ENCODE assay signal across 22 mouse cellular contexts in genomic region chr1:57301980-57302331, GRCm38 (mm10).
DNase-seq lines count a peak whose midpoint lies in the region; ATAC-seq and TF ChIP-seq lines count a peak whose summit lies in the region.
"Had no signal": no experiment of that assay in that cellular context is flagged by ENCODE, and none has a peak within 500 bp of the region (broad histone marks: within the 10 kb centered on the region; RNA-seq: fewer than 3 reads in every experiment).

No protein-coding gene starts in this region.

- DNase-seq in forebrain, embryonic 14.5 days (ENCODE audit: low spot score) = peak; percentile 67
- no peak for DNase-seq in forebrain, embryonic 10.5 days (ENCODE audit: extremely low spot score, low spot score)
- peak; percentile 24 to 41 for DNase-seq in left cerebral cortex, postnatal 14 days (ENCODE audit: low spot score in 2 of 2)
- DNase-seq in left cerebral cortex, adult 2 months (ENCODE audit: extremely low spot score in 1 of 2, low spot score in 2 of 2) = no peak
- DNase-seq in brain, embryonic 18.5 days (ENCODE audit: low read depth, low spot score) = peak; percentile 59
- peak; percentile 9 to 13 for DNase-seq in left cerebral cortex, postnatal 36 days (ENCODE audit: low spot score in 2 of 2)
- no peak for DNase-seq in neural tube, embryonic 10.5 days (ENCODE audit: extremely low spot score, low spot score)
- DNase-seq: adrenal gland, postnatal 10 days; cerebellum, adult 18-20 months; heart, postnatal 10 days; kidney, postnatal 4 days; retina, postnatal 1 day; thymus, adult 2 months had no signal

- peak overlapping the region; percentile 50; the same call in 1 of the 2 replicates for H3K27ac ChIP-seq in forebrain, embryonic 14.5 days (ENCODE audit: low read depth, low read length)
- H3K27ac ChIP-seq in forebrain, embryonic 10.5 days = no peak overlapping the region
- no peak overlapping the region for H3K27ac ChIP-seq in left cerebral cortex, adult 2 months
- H3K27ac ChIP-seq in midbrain, embryonic 13.5 days = no peak overlapping the region
- H3K27ac ChIP-seq: hindbrain, embryonic 13.5 days; limb, embryonic 15.5 days; liver, embryonic 15.5 days; macrophage; midbrain, embryonic 10.5 days had no signal

- no peaks in the 10 kb centered on the region for H3K9me3 ChIP-seq in forebrain, embryonic 14.5 days (replicated peaks; ENCODE audit: control insufficient read depth, low read length)
- no peaks in the 10 kb centered on the region for H3K9me3 ChIP-seq in forebrain, embryonic 10.5 days
- no peaks in the 10 kb centered on the region for H3K9me3 ChIP-seq in midbrain, embryonic 13.5 days
- H3K9me3 ChIP-seq: G1E; hindbrain, embryonic 13.5 days; limb, embryonic 15.5 days; liver, embryonic 15.5 days; midbrain, embryonic 10.5 days had no signal

- H3K4me1 ChIP-seq in forebrain, embryonic 14.5 days (ENCODE audit: control insufficient read depth, insufficient read depth, low read length) = no peaks in the 10 kb centered on the region
- H3K4me1 ChIP-seq in forebrain, embryonic 10.5 days = no peaks in the 10 kb centered on the region
- H3K4me1 ChIP-seq in midbrain, embryonic 13.5 days (replicated peaks) = no peaks in the 10 kb centered on the region
- H3K4me1 ChIP-seq: hindbrain, embryonic 13.5 days; limb, embryonic 15.5 days; liver, embryonic 15.5 days; midbrain, embryonic 10.5 days had no signal

- ATAC-seq in forebrain, embryonic 14.5 days = peak; percentile 85
- no peak for ATAC-seq in midbrain, embryonic 13.5 days
- ATAC-seq: activated CD4-positive, CD25-positive, alpha-beta regulatory T cell, adult 4 months had no signal

- no peak for TF ChIP-seq CTCF in left cerebral cortex, adult 2 months (IDR thresholded peaks at IDR 0.05)

- no peak overlapping the region for H3K4me3 ChIP-seq in forebrain, embryonic 14.5 days (ENCODE audit: low read depth, low read length)
- H3K4me3 ChIP-seq in forebrain, embryonic 10.5 days = no peak overlapping the region
- H3K4me3 ChIP-seq in left cerebral cortex, adult 2 months = no peak overlapping the region
- H3K4me3 ChIP-seq in midbrain, embryonic 13.5 days (replicated peaks) = no peak overlapping the region
- H3K4me3 ChIP-seq: hindbrain, embryonic 13.5 days; limb, embryonic 15.5 days; liver, embryonic 15.5 days; midbrain, embryonic 10.5 days had no signal

- H3K4me2 ChIP-seq in forebrain, embryonic 14.5 days (ENCODE audit: low read length) = no peak overlapping the region
- no peak overlapping the region for H3K4me2 ChIP-seq in midbrain, embryonic 13.5 days (replicated peaks)
- H3K4me2 ChIP-seq: heart, embryonic 11.5 days; hindbrain, embryonic 13.5 days; limb, embryonic 15.5 days; liver, embryonic 15.5 days had no signal

- no peaks in the 10 kb centered on the region for H3K36me3 ChIP-seq in forebrain, embryonic 14.5 days (ENCODE audit: control insufficient read depth, insufficient read depth, low read length)
- no peaks in the 10 kb centered on the region for H3K36me3 ChIP-seq in forebrain, embryonic 10.5 days (replicated peaks)
- no peaks in the 10 kb centered on the region for H3K36me3 ChIP-seq in midbrain, embryonic 13.5 days
- H3K36me3 ChIP-seq: G1E; hindbrain, embryonic 13.5 days; limb, embryonic 15.5 days; liver, embryonic 15.5 days; midbrain, embryonic 10.5 days had no signal

- no peaks in the 10 kb centered on the region for H3K27me3 ChIP-seq in forebrain, embryonic 14.5 days (replicated peaks; ENCODE audit: control insufficient read depth, insufficient read depth, low read length)
- no peaks in the 10 kb centered on the region for H3K27me3 ChIP-seq in forebrain, embryonic 10.5 days (ENCODE audit: poor library complexity, severe bottlenecking)
- H3K27me3 ChIP-seq in midbrain, embryonic 13.5 days = no peaks in the 10 kb centered on the region
- H3K27me3 ChIP-seq: hindbrain, embryonic 13.5 days; limb, embryonic 15.5 days; liver, embryonic 15.5 days had no signal

- 73% methylated on average over 6 of the region's 6 CpGs for WGBS in forebrain, embryonic 14.5 days
- 92% methylated on average over 6 of the region's 6 CpGs for WGBS in forebrain, embryonic 10.5 days
- 90% methylated on average over 6 of the region's 6 CpGs for WGBS in midbrain, embryonic 13.5 days

- intact Hi-C loops in left cerebral cortex, postnatal 14 days (cut with DNase I) = no loop called here
- intact Hi-C loops in left cerebral cortex, adult 2 months (cut with DNase I) = no loop called here
- intact Hi-C loops in left cerebral cortex, postnatal 36 days (cut with DNase I) = no loop called here

- no peak overlapping the region for H3K9ac ChIP-seq in forebrain, embryonic 14.5 days (ENCODE audit: low read length)
- H3K9ac ChIP-seq in midbrain, embryonic 13.5 days (replicated peaks) = no peak overlapping the region
- H3K9ac ChIP-seq: hindbrain, embryonic 13.5 days; limb, embryonic 15.5 days; liver, embryonic 15.5 days had no signal

Comparison
In these comparisons a context has a peak if more than half of its experiments do, and no peak if none do; other contexts are left out.
1. DNase-seq: peak in forebrain, embryonic 14.5 days (single experiment), left cerebral cortex, postnatal 14 days (2 of 2), brain, embryonic 18.5 days (single experiment) and left cerebral cortex, postnatal 36 days (2 of 2); none in forebrain, embryonic 10.5 days (single experiment), left cerebral cortex, adult 2 months (0 of 2) and neural tube, embryonic 10.5 days (single experiment).